Mouse (Mus musculus) right cerebral cortex, adult 2 months (tissue): ENCODE measurements around the gene Ost4.

Experiments
- DNase-seq, 2 experiments: peaks; one replicate each; pipeline ENCODE4 v3.0.0; 2021 to 2022; ENCODE audit warnings: low spot score in 2 of 2

The Ost4 gene

DNA sequence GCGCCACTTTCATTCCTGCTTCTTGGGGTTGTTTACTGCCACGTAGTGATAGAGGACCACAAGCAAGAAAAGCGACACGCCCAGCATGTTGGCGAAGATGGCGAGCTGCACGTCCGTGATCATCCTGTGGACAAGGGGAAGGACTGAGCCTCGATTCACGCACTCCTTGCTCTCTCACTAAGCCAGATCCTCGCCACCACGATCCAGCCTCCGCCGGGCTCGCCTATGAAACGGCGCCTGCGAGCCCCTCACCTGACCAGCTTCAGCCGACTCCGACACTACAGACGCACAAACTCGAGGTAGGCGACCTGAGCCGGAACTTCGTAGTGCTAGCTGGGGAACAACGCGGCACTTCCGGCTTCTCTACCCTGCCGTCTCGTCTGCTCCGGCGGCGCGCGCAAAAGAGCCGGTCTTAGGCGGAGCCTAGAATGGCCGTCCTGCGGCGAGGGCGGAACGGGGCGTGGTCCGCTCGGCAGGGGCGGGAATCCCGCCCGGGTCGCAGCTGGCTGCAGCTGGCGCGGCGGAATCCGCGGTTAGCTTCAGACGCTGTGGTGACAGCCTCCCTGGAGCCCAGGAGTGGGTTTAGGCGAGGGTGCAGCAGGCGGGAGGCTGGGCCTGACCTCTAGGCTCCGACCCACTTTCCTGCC, at the start of gene Ost4:
Gene Ost4 (minus strand): TSS at position 376 of the 647 bp plus-strand sequence.
- peak; percentile 96 to 97 for DNase-seq

DNA sequence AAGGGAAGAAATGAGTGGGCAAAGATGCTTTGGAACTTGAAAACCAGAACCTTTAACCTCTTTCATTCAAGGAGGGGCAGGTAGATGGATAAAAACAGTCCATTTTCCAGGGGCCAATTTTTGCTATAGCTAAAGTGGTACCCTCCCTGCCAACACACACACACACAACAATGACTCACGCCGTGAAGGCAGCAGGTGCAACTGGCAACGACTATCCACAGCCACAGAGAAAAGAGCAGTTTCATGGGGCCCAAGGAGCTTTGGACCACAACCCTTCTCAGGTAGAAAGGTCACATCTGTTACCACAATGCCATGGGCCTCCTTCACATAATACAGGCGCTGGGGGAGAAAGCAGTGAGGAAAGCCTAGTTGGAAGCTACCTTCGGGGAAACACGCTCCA, 48.2 kb upstream of the Ost4 start:
- DNase-seq, result no peak

DNA sequence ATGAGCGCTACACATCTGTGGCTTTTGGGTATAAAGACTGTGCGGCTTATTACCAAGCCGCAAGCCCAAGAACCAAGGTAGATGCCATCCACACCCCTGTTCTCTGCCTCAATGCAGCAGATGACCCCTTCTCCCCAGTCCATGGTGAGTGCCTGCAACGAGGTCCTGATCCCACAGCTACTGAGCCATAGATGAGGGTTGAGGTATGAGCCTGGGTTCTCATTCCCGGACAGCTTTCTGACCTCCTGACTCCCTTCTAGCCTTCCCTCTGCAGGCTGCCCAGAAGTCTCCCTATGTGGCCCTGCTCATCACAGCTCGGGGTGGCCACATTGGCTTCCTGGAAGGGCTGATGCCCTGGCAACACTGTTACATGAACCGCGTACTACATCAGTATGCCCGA, 47.0 kb upstream of the Ost4 start:
- no peak for DNase-seq

DNA sequence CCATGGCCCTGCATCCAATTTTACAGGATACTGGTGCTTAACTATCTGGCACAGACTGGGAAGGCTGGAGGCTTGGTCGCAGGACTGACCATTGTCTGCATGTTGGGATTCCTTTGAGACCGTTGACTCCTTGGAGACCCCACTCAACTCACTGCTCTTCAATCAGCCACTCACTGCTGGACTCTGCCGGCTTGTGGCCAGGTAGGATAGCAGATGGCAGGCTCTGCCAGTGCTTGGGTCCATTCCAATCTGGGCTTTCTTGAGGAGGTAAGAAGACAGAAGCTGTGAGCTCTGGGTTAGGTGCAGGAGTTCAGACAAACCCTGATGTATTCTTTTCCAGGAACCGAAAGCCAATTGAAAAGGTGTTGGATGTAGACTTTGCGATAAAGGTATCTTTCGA, 46.5 kb upstream of the Ost4 start:
- DNase-seq, result no peak

DNA sequence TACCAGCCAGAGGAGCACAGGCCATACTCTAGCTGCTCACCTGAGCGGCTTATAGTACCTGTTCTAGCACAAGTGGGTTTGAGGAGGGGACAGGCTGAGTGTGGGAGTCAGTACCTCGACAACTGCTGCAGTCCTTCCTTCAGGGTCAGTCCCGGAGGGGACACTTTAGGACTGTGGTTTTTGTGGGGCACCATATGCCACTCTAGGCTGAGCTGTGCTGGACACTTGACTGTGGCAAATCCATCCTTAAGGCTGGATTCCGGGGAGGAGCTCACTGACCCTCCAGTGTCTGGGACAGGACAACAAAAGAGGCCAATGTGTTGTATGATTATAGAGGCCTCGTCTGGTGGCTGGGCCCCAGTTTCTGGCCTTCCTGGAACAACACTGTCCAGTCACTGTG, 45.0 kb upstream of the Ost4 start:
- no peak for DNase-seq

DNA sequence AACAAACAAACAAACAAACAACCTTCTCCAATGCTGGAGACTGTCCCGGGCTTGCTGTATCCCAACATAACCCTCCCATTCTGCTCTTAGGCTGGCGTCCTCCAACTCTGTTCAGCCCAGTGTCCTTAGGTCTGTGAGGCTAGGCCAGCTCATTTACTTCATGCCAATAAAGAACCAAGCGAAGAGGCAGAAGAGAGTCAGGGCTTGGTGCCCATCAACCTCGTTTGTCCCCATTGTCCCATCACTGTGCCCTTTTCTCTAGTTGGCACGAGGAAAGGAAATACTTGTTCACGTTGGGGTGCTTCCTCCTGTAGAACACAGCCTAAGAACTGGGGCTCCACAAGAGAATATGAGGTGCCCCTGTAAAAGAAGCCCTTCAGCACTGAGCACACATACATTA, 44.1 kb upstream of the Ost4 start:
- no peak for DNase-seq

DNA sequence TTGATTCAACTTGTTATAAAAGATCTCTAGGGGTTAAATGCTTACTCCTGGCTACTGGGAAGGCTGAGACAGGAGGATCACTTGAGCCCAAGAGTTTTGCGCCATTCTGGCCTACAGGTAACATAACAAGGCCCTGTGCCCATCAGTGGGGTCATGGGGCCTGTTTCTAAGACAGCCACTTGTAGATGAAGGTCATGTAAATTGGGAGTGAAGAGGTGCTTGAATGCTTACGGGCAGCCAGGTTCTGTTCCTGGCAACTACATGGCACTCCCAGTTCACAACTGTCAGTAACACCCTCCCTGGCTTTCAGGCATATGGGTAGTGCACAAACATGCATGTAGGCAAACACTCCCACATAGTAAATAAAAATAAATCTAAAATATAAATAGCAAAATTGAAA, 43.3 kb upstream of the Ost4 start:
- no peak for DNase-seq

DNA sequence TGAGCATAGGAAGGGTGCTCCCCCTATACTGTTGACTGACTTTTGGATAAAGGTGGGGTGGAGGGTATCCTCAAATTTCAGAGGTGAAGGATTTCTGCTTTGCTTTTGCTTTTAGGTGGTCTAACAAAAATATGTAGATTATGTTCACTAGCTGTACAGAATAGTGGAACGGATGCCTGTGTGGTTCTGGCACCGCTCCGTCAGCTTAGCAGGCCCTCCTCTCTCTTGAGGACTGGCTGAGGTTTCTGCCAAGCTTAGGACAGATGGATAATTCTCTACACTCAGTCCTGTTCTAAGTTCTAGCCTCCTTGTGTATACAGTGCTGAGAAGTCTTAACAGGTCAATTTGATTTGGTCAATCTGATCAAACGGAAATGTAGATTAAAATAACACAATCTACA, 42.9 kb upstream of the Ost4 start:
- DNase-seq, result no peak

DNA sequence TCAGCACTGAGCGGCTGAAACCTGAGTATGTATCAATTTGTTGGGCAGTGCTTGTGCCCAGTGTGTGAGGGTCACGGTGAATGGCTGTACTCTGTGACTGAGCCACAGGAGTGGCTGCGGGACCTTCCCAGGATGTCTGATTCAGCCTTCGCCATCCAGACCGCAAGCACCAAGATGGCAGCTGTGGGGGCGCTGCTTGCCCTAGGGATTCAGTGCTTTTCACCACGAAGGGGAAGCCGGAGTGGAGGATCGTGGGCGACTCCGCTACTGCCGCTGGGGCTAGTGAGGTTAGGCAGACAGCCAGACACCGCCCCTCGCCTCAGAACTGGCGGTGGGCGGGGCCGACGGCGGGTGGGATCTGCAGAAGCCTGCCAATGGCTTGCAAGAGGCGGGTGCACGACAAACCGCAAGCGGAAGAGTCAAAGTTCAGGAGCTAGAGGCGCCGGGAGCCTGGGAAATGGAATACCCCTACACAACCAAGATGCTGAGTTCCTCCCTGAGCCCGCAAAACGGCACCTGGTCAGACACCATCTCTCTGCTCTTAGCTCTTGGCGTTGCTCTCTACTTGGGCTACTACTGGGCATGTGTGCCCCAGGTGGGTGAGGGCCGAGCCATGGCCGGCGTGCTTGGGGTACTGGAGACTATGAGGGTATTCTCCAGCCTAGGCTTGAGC, 42.2 kb upstream of the Ost4 start:
- DNase-seq, result peak; percentile 91 to 92

DNA sequence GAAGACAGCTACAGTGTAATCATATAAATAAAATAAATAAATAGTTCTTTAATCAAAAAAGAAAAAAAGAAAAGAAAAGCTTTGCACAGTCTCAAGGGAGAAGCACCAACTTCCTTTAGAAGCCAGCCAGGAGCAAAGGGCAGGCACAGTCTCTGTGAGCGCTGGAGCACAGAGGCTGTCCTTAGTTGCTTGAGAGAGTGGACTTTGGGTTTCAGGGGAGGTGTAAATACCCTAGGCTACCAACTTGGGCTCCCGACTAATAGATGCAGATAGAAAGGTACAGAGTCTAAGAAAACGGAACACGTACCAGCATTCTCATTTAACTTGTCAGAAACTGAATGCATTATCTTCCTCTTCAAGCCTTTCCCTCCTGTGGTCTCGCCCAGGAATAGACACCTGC, 41.0 kb upstream of the Ost4 start:
- no peak for DNase-seq

DNA sequence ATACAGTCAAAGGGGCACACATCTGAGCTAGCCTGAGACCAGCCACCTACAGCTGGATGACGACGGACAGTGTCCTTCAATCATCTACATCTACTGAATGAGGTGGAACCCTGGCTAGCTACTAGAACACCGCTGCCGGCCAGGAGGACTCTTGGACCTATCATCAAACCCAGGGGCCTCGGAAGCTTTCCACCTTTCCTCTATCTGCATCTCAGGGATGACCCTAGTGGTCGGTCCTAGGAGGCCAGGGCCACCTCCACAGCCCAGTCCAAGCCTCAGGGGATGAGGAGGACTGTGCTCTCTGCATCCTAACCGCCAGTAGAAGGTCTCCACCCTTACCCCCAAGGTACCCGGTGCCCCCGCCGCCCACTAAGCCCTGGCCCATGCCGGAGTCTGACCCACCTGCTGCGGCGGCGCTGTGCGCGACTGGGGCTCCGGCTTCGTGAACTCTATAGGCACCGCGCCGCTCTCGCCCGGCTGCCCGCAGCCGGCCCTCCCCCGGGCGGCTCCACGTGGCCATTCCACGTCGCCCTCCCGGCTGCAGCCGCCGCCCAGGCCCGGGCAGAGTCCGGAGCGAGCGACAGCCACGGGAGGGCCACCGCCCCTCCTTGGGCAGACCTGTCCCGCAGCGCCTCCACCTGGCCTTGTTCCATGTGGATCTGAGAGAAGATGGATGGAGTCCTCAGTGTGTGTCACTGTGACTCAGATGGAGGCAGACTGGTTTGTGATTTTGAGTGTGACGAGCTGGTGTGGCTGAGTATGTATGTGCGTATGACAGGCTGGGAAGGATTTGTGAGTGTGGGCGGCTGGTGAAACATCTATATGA, 37.6 kb upstream of the Ost4 start, which contains the start of gene Cgref1:
Gene Cgref1 (minus strand): TSS at position 636 of the 826 bp plus-strand sequence.
- DNase-seq, result peak; percentile 81 to 84

DNA sequence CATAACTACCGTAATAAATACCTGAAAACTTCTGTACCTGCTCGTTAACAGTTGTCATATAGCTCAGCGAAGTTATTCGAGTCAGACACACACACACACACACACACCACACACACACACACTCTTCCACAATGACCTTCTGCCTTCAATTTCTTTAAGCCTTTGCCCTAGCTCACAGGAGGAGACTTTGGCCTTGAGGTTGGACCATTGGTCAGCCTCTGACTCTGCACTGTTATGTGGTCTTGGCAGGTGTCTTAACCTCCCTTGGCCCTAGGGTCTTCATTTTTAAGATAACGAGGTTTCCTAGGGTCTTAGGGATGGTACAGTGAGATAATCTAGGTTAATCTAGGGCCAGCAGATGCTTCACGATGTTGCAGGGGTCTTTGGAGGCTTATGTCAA, 36.8 kb upstream of the Ost4 start:
- DNase-seq, result no peak

DNA sequence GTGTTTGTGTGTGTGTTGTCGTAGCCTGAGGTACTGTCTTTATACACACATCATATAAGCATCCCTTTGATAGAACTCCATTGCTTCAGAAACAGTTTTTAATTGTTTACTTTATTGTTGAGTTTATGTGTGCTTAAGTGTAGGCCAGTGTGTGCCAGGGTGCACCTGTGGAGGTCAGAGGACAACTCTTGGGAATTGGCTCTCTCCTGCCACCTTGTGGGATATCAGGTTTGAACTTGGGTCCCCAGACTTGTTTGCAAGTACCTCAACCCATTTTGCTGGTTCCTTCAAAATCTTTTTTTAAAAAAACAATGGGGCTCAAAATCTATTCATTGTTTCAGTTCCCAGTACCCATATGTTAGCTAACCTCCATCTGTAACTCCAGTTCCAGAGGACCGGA, 35.4 kb upstream of the Ost4 start:
- DNase-seq, result no peak

DNA sequence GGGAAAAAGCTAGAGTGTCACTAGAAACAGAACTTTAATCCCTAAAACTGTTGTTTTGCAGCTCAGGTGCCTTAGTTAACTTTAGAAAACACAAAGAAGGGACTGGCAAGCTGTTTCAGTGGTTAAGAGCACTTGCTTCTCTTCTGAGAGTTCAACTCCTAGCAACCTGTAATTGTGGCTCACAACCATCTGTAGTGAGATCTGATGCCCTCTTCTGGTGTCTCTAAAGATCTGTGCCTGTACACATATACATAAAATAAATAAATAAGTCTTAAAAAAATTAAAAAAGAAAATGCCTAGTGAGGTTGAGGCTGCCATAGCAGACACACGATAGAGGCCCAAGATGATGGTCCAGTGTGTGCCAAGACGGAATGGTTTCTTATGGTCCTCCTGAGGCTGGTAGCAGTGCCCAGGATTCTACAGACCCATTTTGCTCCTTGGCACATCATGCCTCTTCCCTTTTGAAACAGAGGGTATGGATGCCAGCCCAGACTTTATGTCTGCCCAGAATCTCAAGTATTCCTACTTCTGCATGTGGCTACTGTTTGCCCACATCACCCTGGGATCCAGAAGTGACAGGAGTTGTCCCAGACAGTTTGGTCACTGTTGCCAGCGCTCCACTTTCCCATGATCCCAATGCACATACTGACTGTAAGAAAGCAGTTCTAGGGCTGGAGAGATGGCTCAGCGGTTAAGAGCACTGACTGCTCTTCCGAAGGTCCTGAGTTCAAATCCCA, 27.3 kb upstream of the Ost4 start:
- DNase-seq, result no peak

DNA sequence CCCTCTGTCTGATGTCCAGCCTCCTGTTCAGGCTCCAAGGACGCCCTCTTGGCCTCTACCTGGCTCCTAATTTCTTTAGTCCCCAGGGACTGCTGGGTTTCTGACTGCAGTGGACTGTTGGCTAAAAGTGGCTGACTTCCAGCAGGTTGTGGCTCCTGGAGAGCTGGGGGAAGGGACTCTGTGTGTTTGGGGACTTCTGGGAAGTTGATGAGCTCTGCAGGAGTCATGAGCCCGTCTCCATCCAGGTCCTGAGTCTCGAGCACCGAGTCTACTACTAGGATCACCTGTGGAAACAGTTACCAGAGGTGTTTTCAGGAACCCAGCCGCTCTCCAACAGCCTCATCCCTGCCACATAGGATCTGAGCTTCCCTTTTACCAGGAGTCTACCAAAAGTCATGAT, 26.1 kb upstream of the Ost4 start:
- no peak for DNase-seq

DNA sequence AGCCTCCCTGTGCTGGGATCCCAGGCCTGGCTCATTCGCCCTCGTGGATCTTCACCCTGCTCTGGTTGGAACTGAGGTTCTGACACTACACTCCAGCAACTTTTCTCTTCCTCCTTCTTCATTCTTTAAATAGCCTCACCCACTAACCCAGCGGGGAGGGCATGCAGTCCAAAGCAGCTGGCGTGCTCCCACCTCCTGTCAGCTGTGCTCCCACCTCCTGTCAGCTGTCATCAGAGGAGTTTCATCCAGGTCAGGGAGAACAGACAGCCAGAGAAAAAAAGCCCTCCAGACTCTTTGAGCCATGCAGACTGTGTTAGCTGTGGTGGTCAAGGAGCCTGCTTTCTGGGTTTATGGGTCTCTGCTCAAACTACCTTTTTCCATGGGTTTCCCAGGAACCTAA, 23.8 kb upstream of the Ost4 start:
- no peak for DNase-seq

DNA sequence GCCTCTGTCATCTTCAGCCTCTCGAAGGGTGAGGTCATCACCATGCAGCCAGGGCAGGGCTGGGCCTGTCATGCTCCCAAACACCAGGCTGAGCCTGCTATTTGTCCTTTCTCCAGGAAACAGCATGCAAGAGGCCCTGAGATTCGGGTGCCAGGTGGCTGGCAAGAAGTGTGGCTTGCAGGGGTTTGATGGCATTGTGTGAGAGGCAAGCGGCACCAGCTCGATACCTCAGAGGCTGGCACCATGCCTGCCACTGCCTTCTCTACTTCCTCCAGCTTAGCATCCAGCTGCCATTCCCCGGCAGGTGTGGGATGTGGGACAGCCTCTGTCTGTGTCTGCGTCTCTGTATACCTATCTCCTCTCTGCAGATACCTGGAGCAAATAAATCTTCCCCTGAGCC, 23.3 kb upstream of the Ost4 start:
- DNase-seq, result no peak

DNA sequence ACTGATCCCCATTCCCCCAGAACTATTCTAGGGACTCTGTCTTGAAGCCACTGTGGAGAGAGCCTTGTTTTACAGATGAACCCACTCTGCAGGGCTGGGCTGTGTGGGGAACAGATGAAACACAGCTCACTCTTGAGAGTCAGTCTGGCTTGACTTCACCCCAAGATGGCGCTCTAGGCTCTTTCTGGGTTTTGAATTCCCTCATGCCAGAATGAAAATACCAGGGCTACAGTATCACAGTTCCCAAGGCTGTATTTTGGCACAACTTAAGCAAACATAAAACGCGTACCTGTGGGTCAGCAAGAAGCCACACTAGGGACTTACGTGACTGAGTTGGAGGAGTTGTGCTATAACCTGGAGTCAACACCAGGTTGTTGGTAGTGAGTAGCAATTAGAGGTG, 22.5 kb upstream of the Ost4 start:
- peak; percentile 85 for DNase-seq

DNA sequence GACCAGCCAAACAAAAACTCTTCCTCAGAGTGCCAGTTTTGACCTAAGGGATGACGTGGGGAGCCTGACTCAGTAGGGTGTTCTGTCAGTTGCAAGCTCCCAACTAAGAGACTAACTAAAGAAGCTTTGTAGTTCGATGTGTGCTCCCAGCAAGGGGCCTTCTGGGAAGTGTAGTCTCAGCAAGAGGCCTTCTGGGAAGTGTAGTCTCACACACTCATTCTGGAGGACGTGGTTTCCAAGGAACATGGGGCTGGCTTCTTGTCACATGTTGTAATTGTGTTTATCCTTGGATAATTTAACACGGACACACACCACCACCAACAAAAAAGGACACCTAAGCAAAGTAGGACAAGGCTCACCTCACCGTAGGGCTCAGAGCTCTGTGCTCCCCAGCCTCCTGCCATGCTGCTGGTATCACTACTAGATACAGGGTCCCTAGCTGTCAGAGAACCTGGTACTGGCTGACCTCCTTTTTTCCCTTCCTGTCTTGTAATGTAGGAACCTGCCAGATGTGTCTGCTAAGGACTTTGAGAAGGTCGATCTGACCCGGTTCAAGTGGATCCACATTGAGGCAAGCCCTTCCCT, 20.4 kb upstream of the Ost4 start:
- peak; percentile 56 to 64 for DNase-seq

DNA sequence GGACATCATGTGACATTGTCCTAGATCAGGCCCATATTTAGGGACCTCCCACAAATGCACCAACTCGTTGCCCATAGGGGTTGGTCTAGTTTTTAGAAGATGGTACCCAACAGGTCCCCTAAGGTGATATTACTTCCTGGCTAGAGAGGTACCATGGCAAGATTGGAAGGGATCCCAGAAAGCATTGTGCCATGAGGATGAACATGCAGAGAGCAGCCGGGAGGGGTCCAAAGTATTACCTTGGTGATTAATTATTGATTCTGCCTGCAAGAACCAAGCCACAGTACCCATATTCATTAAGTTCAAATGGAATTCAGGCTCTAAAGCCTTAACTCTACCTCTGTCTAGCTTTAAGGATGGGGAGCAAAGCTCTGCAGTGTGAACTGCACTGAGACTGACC, 18.5 kb upstream of the Ost4 start:
- DNase-seq, result no peak

DNA sequence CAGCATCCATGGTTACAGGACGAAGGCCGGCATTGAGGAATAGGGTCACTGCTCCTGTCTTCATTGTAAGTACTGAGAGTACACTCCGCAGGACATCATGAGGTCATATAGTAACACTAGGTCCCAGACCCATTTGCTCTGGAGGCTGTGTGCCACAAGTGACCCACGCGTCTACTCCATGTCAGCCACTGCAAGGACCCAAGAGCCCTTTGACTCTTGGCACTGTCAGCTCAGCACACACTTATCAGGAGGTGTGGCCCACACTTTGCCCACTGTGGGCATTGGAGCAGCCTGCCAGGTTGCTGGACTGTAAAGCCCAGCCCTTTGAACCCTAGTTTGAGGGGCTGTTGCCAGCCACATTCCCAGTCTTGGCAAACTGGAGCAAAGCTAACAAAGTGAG, 17.6 kb upstream of the Ost4 start:
- DNase-seq, result no peak

DNA sequence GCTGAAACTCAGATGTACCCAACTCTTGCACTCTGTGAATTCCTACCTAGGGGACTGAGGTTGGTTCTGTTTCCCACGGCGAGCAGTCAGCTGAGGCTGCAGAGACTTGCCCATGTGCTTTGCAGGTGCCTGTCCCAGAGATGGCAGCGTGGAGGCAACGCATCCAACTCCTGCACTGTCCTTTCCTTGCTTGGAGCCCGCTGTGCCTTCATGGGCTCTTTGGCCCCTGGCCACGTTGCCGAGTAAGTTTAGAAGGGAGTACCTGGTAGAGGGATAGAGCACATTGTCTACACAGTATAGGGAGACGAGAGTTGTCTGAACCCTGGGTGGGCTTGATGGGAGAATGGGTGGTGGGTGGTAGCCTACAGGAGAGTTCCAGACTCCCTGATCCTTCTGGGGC, 17.0 kb upstream of the Ost4 start:
- DNase-seq, result no peak
